Mouse (Mus musculus) intestine, postnatal 0 days (tissue): ENCODE data around the gene Pcbd2. TPM values are rescaled to one million over a fixed set of nuclear protein-coding genes. Genes with fewer than 3 reads are reported as not detected.

Source experiments
- ATAC-seq: fragments of 200-750 bp; cut with Nextera tagmentation; 2 replicates; pipeline ENCODE4 v1.8.0; 2017; ENCODE audit warnings: mild to moderate bottlenecking, moderate TSS enrichment, moderate library complexity
- H3K27ac ChIP-seq: fragments of 300-500 bp; sonication (generic); 2 replicates; pipeline ENCODE4 v1.5.1; 2014; ENCODE audit warnings: mild to moderate bottlenecking, low read depth, low read length, moderate library complexity
- H3K27me3 ChIP-seq: fragments of 300-500 bp; sonication (generic); replicated peaks from 2 replicates; pipeline ENCODE4 v1.6.1; 2014; ENCODE audit warnings: low read length, mixed read lengths; ENCODE audit not compliant: control insufficient read depth, insufficient read depth
- H3K36me3 ChIP-seq: fragments of 300-500 bp; sonication (generic); 2 replicates; pipeline ENCODE4 v1.6.1; 2014; ENCODE audit warnings: mild to moderate bottlenecking, moderate library complexity; ENCODE audit not compliant: control insufficient read depth, insufficient read depth
- H3K4me1 ChIP-seq: fragments of 300-500 bp; sonication (generic); replicated peaks from 2 replicates; pipeline ENCODE4 v1.6.1; 2014; ENCODE audit warnings: antibody characterized with exemption, low read length, mixed read lengths; ENCODE audit not compliant: control insufficient read depth, insufficient read depth
- H3K4me2 ChIP-seq: fragments of 300-500 bp; sonication (generic); replicated peaks from 2 replicates; pipeline ENCODE4 v1.6.1; 2014; ENCODE audit warnings: low read depth, mild to moderate bottlenecking, moderate library complexity
- H3K4me3 ChIP-seq: fragments of 300-500 bp; sonication (generic); 2 replicates; pipeline ENCODE4 v1.5.1; 2014; ENCODE audit warnings: low read depth, low read length
- H3K9ac ChIP-seq: fragments of 300-500 bp; sonication (generic); 2 replicates; pipeline ENCODE4 v1.6.1; 2014; ENCODE audit warnings: mild to moderate bottlenecking, low read depth, low read length
- H3K9me3 ChIP-seq: fragments of 300-500 bp; sonication (generic); 2 replicates; pipeline ENCODE4 v1.6.1; 2016; ENCODE audit warnings: mixed run types; ENCODE audit not compliant: control insufficient read depth
- CTCF ChIP-seq: sonication (generic); IDR thresholded peaks from 2 replicates; pipeline ENCODE4 v1.5.1; 2016; ENCODE audit warnings: low read depth, mild to moderate bottlenecking, control low read depth, antibody characterized with exemption, moderate library complexity
- WGBS: fragments of 180-500 bp; shearing (Covaris S2); extraction: QIAGEN DNeasy Blood & Tissue Kit; methylation state at CpG from one replicate; pipeline ENCODE4 v1.1.7; 2014; 5-methylcytosine and 5-hydroxymethylcytosine counted together
- polyA plus RNA-seq: library from polyadenylated mRNA; unstranded; fragments of >200 nt; fragmentation: Nextera tagmentation; extraction: Ambion mirVana; gene quantifications from 2 replicates; pipeline ENCODE4 v1.2.1, GENCODE M21; 2015

Gene Pcbd2
- polyA plus RNA-seq, 1 experiment from 2014 or later = 70.5 TPM

DNA sequence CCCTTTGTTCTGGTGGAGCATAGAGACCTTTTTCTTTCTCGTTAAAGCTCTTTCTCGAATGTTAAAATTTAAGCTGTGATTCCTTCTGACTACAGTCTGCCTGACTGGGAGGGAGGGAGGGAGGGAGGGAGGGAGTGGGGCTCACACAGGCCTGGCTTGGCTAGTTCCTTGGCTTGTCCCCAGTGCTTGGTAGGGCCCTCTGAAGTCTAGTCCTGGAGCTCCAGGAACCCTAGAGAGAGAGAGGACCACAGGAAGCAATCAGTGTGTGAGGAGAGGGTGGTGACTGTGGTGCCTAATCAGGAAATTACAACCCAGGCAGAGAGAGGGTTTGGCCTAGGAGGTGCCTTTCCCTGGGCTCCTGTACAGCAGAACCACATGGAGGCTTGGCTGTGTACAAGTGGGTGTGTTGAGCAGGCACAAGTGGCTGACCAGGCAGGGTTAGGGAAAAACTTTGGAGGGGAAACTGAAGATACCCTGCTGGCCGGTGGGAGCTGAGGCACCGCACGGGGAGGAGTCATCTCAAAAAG is 86.4 kb downstream of the Pcbd2 start:
- TF ChIP-seq CTCF = no peak
- no peak overlapping the region for H3K9ac ChIP-seq
- no peaks in the 10 kb centered on the region for H3K27me3 ChIP-seq
- H3K4me2 ChIP-seq = no peak overlapping the region
- no peaks in the 10 kb centered on the region for H3K4me1 ChIP-seq
- WGBS = 63% methylated on average over 5 of the region's 5 CpGs
- H3K27ac ChIP-seq = no peak overlapping the region
- H3K4me3 ChIP-seq = no peak overlapping the region
- no peaks in the 10 kb centered on the region for H3K36me3 ChIP-seq
- H3K9me3 ChIP-seq = no peaks in the 10 kb centered on the region
- no peak for ATAC-seq

DNA sequence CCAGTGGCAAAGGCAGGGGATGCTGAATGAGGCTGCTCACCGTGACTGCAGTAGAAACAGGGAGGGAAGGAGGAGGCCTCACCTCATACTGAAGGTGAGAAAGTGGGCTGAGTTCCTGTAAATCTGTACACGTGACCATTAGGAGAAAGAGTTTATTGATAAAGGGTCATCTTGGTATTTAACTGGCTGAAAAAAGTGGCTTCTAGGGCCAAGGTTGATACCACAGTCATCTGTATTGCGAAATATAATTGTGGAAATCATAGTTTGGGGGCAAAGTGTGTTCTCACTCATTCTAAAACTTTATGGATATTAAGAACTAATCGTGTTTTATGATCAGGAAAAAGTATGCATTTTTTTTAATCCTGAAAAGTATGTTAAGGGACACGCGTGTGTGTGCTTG is 87.7 kb downstream of the Pcbd2 start:
- Histone ChIP-seq H3K4me2 (no peak overlapping the region), H3K36me3 (no peaks in the 10 kb centered on the region), H3K27me3 (no peaks in the 10 kb centered on the region), H3K4me1 (no peaks in the 10 kb centered on the region), H3K9ac (no peak overlapping the region), H3K4me3 (no peak overlapping the region), H3K9me3 (no peaks in the 10 kb centered on the region), H3K27ac (no peak overlapping the region)
- no peak for TF ChIP-seq CTCF
- peak; percentile 40 for ATAC-seq
- 50% methylated on average over 6 of the region's 6 CpGs for WGBS

DNA sequence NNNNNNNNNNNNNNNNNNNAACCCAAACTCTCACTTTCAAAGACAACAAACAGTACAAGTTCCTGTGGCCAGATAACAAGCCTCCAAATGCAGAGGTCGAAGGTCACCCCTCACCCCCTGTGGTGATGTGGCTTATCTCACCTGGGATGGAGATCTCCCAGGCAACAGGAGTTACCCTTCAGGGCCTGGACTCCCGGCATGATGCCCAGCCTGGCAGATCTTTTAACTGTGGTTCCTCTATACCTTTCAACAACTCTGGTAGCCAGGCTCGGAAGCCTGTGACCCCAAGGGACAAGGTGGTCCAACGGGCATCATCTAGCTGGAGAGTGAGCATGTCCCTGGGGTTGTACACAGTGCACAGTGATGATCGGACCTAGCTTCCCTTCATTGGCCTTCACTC is 95.3 kb downstream of the Pcbd2 start:
- ATAC-seq = no peak
- Histone ChIP-seq H3K27me3 (peaks cover 33% of the 10 kb centered on the region), H3K4me1 (no peaks in the 10 kb centered on the region), H3K9ac (no peak overlapping the region), H3K9me3 (no peaks in the 10 kb centered on the region), H3K27ac (no peak overlapping the region), H3K4me2 (no peak overlapping the region), H3K36me3 (no peaks in the 10 kb centered on the region), H3K4me3 (no peak overlapping the region)
- WGBS = 56% methylated on average over 5 of the region's 5 CpGs
- no peak for TF ChIP-seq CTCF

DNA sequence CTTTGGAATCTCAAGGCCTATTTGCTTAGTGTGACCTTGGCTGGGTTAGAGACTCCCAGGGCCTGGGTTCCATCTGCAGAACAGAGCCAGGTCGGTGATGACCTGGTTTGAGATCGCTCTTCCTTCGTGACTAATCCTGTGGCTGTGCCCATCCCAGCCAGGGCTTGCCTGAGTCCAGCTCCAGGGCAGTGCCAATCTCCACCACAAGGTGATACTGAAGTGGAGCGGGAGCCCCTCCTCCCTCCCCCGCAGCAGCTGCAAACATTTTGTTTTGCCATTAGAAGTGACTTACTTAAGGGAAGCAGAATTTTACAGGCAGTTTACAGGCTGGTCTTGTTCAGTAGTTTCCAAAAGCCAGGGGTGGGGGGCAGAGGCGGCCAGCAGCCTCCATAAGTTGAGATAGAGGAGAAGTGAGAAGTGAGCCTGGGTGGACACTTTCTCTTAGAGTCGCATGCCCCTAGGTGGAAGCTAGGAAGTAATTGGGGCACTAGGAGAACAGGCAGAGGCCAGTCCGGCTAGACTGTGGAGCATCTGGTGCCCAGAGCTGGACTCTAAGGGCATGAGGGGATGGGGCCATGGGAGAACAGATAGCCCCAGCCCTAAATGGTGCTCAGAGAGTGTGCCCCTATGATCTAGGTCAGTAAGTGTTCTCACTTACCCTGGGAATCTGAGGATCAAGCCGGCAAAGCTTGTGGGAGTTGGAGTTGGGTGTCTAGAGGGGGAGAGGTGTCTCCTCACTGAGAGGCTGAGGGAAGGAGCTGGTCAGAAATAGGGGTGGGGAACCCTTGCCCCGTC is 97.2 kb downstream of the Pcbd2 start:
- Histone ChIP-seq H3K4me1 (no peaks in the 10 kb centered on the region), H3K36me3 (no peaks in the 10 kb centered on the region), H3K4me2 (no peak overlapping the region), H3K4me3 (no peak overlapping the region), H3K9ac (no peak overlapping the region), H3K27ac (no peak overlapping the region), H3K9me3 (no peaks in the 10 kb centered on the region), H3K27me3 (peaks cover 45% of the 10 kb centered on the region)
- no peak for ATAC-seq
- peak; percentile 51 for TF ChIP-seq CTCF
- 44% methylated on average over 10 of the region's 10 CpGs for WGBS

DNA sequence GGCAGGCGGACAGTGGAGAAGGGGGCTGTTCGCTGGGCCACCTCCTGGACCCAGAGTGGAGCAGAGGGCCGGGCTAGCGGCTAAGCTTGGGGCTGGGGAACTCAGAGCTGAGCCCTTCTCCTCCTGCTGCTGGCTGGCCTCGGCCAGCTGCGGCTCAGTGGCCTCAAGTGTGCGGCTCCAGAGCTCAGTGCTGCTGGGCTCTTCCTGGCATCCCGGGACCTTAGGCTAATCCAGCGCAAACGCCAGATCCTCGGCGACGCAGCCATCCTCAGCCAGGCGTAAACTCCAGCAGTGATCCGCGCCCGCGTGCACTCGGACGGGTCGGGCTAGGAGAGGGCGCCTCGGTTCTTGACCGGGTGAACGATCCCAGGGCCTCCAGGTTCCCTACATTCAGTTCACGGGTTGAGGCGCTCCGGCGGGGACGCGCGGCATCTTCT is 98.1 kb downstream of the Pcbd2 start:
- H3K36me3 ChIP-seq = no peaks in the 10 kb centered on the region
- H3K27ac ChIP-seq = no peak overlapping the region
- TF ChIP-seq CTCF = no peak
- peak overlapping the region; percentile 61 for H3K4me2 ChIP-seq
- H3K27me3 ChIP-seq = peaks cover 48% of the 10 kb centered on the region
- no peaks in the 10 kb centered on the region for H3K9me3 ChIP-seq
- H3K4me1 ChIP-seq = no peaks in the 10 kb centered on the region
- no peak overlapping the region for H3K9ac ChIP-seq
- ATAC-seq = no peak
- whole genome bisulfite sequencing = 31% methylated on average over 32 of the region's 32 CpGs
- H3K4me3 ChIP-seq = peak overlapping the region; percentile 29; the same call in 1 of the 2 replicates

DNA sequence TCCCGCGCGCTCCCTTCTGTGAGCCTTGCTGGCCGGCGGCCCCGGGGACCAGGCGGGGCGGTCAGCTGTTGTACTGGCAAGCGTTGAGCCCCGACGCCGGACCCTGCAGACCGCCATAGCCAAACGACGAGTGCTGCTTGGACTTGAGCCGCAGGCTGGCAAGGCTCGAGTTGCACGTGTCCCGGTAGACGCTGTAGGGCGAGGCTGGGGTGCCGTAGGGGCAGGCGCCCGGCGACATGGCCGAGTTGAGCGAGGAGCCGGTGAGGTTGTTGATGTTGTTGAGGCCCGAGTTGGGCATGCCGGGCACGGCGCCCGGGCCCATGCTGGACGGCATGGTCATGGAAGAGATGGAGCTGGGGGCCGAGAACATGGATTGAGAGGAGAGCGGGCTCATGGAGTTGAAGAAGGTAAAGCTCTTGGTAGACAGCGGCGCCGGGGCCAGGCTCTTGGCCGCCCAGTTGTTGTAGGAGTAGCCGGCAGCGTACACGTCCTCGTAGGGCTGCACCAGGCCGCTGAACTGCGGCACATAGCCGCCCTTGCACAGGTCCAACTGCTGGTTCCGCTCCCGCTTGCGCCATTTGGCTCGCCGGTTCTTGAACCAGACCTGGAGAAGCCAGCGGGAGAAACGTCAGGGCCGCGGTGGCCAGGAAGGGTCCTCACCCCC is 99.0 kb downstream of the Pcbd2 start:
- Histone ChIP-seq H3K4me1 (no peaks in the 10 kb centered on the region), H3K9me3 (no peaks in the 10 kb centered on the region), H3K27me3 (peaks cover 55% of the 10 kb centered on the region), H3K36me3 (no peaks in the 10 kb centered on the region), H3K4me2 (peak overlapping the region; percentile 61), H3K9ac (peak overlapping the region; percentile 34; the same call in 1 of the 2 replicates), H3K27ac (no peak overlapping the region), H3K4me3 (peak overlapping the region; percentile 29)
- WGBS = 17% methylated on average over 56 of the region's 56 CpGs
- no peak for ATAC-seq
- TF ChIP-seq CTCF = no peak

Other genes starting within 250 kb of the Pcbd2 start
- gene Dbn1, start 239.3 kb upstream of the Pcbd2 start, polyA plus RNA-seq = 31.3 and 34.8 TPM in 2 replicates
- gene Pdlim7, start 213.7 kb upstream of the Pcbd2 start, polyA plus RNA-seq = 131 and 142 TPM in 2 replicates
- 1.5 and 1.6 TPM in 2 replicates for gene Dok3, start 198.1 kb upstream of the Pcbd2 start, polyA plus RNA-seq
- gene Ddx41, start 190.7 kb upstream of the Pcbd2 start, polyA plus RNA-seq = 23.2 and 25.8 TPM in 2 replicates
- gene Fam193b, start 156.2 kb upstream of the Pcbd2 start, polyA plus RNA-seq = 10.3 and 12.3 TPM in 2 replicates
- gene Tmed9, start 153.6 kb upstream of the Pcbd2 start, polyA plus RNA-seq = 57.3 and 63.3 TPM in 2 replicates
- gene B4galt7, start 127.5 kb upstream of the Pcbd2 start, polyA plus RNA-seq = 13.9 and 14.3 TPM in 2 replicates
- gene Caml, start 104.4 kb upstream of the Pcbd2 start, polyA plus RNA-seq = 24.8 and 26.9 TPM in 2 replicates
- 15.6 and 16.6 TPM in 2 replicates for gene Ddx46, start 92.3 kb upstream of the Pcbd2 start, polyA plus RNA-seq
- 20.4 and 21.8 TPM in 2 replicates for gene B230219D22Rik, start 34.2 kb upstream of the Pcbd2 start, polyA plus RNA-seq
- gene Txndc15, start 12.7 kb upstream of the Pcbd2 start, polyA plus RNA-seq = 68.4 and 69.5 TPM in 2 replicates
- gene Catsper3, start 57.2 kb downstream of the Pcbd2 start, polyA plus RNA-seq = 0.14 and 0.22 TPM in 2 replicates
- 5.9 and 8.2 TPM in 2 replicates for gene Pitx1, start 108.8 kb downstream of the Pcbd2 start, polyA plus RNA-seq